Mouse (Mus musculus) splenic B cell, adult 2 months (primary cell): ENCODE results near the gene Nfkbia.

Experiments
- DNase-seq: peaks from one replicate; pipeline ENCODE4 v3.0.0-alpha.2; 2011; ENCODE audit warnings: low read depth, low spot score
- H3K27me3 ChIP-seq: 2 replicates; pipeline ENCODE4 v1.6.1; 2012; ENCODE audit warnings: mild to moderate bottlenecking, low read length, moderate library complexity, mixed read lengths; ENCODE audit not compliant: control insufficient read depth, poor library complexity, insufficient read depth, severe bottlenecking
- H3K36me3 ChIP-seq: 2 replicates; pipeline ENCODE4 v1.6.1; 2012; ENCODE audit warnings: mild to moderate bottlenecking, low read length, moderate library complexity, mixed read lengths; ENCODE audit not compliant: control insufficient read depth, poor library complexity, insufficient read depth, severe bottlenecking

The Nfkbia gene

DNA sequence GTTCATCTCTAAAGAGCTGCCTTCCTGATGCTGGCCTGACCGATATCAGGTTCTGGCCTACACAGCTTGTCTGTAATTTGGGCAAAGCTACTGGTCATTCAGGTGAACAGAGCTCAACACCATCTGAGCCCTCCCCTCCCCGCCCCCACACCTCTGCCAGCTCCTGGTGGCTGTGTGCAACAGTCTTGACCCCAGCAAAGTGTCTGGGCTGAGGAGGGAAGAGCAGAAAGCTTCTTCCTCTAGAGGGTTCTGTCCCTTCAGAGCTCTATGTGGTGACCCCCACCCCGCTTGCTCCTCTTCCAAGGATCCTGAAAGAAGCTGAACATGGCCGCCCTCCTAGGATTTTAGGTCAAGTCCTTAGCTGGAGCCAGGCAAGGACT, 46.1 kb downstream of the Nfkbia start:
- Histone ChIP-seq H3K36me3 (no peaks in the 10 kb centered on the region), H3K27me3 (no peaks in the 10 kb centered on the region)
- no peak for DNase-seq

DNA sequence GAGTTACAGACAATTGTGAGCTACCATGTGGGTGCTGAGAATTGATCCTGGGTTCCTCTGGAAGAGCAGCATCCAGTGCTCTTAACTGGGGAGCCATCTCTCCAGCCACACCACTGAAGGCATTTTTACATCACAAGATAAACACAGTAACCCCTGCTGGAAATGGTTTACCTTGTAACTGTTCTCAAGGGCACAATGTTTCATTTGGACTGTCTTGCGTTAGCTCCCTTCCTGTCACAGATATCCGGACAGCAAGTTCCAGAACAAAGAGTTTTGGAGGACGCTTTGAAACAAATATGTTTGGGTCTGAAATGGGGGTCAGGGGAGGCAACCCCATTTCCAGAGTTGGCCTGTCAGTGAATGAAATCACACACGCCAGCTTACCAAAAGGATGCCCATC, 46.9 kb downstream of the Nfkbia start:
- H3K36me3 ChIP-seq = no peaks in the 10 kb centered on the region
- H3K27me3 ChIP-seq = no peaks in the 10 kb centered on the region
- no peak for DNase-seq

DNA sequence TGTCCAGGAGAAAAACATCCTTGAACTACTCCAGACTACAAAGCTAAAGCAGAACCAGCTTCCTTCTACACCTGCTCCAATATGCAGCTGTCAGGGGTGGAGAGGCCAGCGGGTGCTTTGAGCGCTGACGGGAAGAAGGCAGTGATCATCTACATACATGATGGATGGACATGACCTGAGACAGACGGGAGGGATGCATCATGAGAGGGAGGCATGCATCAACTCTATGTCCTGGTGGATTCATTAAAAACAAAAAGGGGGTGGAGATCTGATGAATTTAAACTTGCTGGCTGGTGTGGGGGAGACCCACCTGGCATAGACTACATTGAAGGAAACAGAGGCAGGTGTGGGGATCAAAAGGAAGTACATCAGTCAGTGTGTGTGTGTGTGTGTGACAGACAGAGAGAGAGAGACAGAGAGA, 48.4 kb downstream of the Nfkbia start:
- no peaks in the 10 kb centered on the region for H3K36me3 ChIP-seq
- H3K27me3 ChIP-seq = no peaks in the 10 kb centered on the region
- no peak for DNase-seq

DNA sequence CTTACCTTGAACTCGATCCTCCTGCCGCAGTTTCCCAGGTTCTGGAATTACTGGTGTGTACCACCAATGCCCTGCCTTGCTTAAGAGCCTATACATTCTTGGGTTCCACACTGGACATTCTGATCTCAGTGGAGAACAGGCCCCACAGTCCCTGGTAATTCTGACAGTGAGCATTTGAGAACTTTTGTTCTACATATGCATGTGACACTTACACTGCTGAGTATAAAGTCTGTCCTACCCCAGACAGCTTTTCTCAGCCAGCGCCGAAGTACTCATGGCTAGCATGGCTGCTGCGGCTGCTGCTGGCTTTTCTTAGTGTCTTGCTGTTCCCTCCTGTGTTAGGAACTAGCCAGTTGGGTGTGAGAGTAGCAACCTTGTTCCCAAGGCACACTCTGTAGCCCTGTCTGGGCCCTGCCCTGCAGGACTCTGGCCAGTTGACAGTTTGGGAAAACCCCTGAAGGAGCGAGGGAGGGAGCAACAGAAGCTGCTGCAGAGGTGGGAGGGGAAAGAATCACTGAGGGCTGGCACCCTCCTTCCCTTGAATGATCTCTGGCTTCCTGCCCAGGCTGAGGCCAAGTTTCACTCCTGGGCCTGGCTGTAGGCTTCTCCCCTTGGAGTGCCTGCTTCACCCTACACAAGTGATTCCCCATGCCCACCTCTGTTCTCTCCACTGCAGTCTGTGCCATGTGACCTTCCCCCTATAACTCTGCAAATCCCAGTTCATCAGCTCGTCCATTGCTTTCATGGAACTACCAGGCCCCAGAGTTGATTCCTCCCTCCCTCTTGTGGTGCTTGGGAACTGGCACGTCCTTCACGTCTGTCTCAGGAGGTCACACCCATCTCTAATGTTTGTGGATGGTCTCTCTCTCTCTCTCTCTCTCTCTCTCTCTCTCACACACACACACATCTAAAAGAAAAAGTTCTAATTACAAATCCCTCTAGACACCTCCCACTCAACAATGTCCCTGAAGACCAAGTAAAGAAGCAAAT, 49.3 kb downstream of the Nfkbia start:
- DNase-seq = no peak
- H3K36me3 ChIP-seq = no peaks in the 10 kb centered on the region
- no peaks in the 10 kb centered on the region for H3K27me3 ChIP-seq

DNA sequence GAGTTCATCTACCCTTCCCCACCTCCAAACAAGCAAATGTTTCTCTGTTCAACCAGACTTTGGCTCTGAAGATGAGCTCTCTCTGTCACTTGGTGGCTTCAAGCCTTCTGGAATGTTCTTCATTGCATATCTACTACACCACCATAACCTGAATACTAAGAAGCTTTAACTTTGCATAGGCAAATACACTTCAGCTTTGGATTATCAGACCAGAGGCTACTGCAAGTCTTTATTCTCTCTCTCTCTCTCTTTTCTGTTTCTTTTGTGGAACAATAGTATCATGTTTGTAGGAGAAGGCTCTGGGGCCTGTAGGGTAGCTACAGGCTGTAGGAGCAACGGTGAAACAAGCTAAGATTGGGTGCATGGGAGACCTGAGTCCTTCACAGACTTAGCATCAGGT, 50.2 kb downstream of the Nfkbia start:
- no peaks in the 10 kb centered on the region for H3K27me3 ChIP-seq
- no peaks in the 10 kb centered on the region for H3K36me3 ChIP-seq
- DNase-seq = no peak

DNA sequence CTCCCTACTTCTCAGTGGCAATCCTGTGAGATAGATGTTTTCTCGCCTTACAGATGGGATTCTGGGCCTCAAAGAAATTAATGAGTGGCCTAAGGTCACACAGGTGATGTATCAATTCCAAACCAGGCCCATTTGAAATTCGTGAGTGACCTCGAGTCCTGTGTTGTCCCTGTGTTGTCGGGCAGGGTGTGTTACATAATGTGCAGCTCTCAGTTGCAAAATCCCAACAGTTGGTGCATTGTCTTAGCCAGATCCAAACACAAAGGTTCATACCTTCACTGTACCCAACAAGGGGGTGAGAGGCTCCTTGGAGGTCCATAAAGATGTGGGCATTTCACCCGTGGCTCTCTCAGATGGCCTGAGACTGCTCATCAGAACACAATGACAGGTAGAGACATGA, 52.0 kb downstream of the Nfkbia start:
- Histone ChIP-seq H3K36me3 (no peaks in the 10 kb centered on the region), H3K27me3 (no peaks in the 10 kb centered on the region)
- no peak for DNase-seq
